15 mouse cellular contexts compared by ENCODE assay signal in genomic region chr13:103683169-103683568, GRCm38 (mm10).
"Had no signal": no experiment of that assay in that cellular context is flagged by ENCODE, and none has a peak within 500 bp of the region (broad histone marks: within the 10 kb centered on the region; RNA-seq: fewer than 3 reads in every experiment).

No protein-coding gene starts in this region.

- H3K27ac ChIP-seq: liver, embryonic 15.5 days; neural tube, embryonic 13.5 days; stomach, embryonic 15.5 days had no signal

- H3K27me3 ChIP-seq: liver, embryonic 15.5 days; neural tube, embryonic 13.5 days; stomach, embryonic 15.5 days had no signal

- H3K4me3 ChIP-seq: liver, embryonic 15.5 days; neural tube, embryonic 13.5 days; stomach, embryonic 15.5 days had no signal

- H3K9ac ChIP-seq: liver, embryonic 15.5 days; neural tube, embryonic 13.5 days; stomach, embryonic 15.5 days had no signal

- H3K36me3 ChIP-seq: liver, embryonic 15.5 days; neural tube, embryonic 13.5 days; stomach, embryonic 15.5 days had no signal

- H3K9me3 ChIP-seq: liver, embryonic 15.5 days; neural tube, embryonic 13.5 days; stomach, embryonic 15.5 days had no signal

- H3K4me1 ChIP-seq: liver, embryonic 15.5 days; neural tube, embryonic 13.5 days; stomach, embryonic 15.5 days had no signal

- H3K4me2 ChIP-seq: liver, embryonic 11.5 days; liver, embryonic 15.5 days; neural tube, embryonic 13.5 days; stomach, embryonic 15.5 days had no signal

- ATAC-seq: hindbrain, embryonic 16.5 days; inflammation-experienced regulatory T-cells, adult 6 months; intestine, postnatal 0 days; lung, postnatal 0 days had no signal

- DNase-seq: kidney, adult 8-10 months; kidney, postnatal 36 days; left cerebral cortex, postnatal 4 days; lung, adult 2 months; lung, postnatal 36 days; thymus, adult 2 months; thymus, postnatal 25 days had no signal
